Mouse (Mus musculus): ENCODE measurements around the gene Vamp5. TPM values are rescaled to one million over a fixed set of nuclear protein-coding genes. Genes with fewer than 3 reads are reported as not detected.

The Vamp5 gene
- polyA plus RNA-seq, 1 experiment from 2014 or later: 17.3 TPM

DNA sequence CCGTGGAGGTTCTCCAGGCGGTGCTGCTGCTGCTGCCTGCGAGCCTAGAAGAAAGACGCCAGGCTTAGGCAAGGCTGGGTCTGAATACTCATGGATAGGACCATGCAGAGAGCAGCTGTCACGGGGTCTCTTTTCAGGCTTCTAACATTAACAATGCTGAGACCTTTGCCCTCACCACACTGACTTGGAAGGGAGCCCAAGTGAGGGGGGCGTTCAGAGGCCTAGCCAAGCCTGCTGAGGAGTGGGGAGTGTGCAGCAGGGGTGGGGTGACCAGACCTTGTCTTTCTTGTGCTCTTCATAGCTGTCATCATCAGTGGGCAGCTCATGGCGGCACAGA lies 19.7 kb downstream of the Vamp5 start:
- Histone ChIP-seq H3K4me2 (replicated peaks) (no peak overlapping the region; the same call in 1 of the 2 replicates), H3K27me3 (replicated peaks) (no peaks in the 10 kb centered on the region)

DNA sequence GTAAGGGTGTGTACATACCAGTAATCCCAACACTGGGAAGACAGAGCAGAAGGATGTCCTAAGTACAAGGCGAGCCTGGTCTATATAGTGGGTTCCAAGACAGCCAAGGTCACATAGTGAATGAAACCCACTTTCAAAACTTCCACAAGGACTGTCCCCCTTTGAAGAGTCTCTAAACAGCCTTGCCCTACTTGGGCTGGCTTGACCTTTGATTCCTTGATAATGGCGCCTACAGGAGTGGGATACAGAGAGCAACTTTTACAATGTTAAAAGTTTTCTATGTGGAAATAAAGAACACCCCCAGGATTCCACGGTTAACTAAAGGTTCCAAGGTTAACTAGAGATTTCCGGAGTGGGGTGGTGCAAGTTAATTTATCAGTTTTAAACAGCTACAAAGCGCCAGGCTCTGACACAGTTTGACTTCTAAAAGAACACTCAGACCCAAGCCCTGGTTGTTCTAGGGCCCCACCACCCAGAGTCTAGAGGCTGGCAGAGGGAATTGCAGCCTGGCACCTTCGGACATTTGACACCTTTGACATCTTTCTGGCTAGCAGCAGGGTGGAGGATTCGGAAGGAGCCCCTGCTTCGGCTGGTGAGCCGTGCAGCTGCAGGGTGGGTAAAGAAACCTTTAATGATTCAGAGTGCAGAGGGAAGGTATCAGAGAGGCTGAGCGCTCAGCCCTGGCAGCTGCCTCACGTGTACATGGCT lies 20.2 kb downstream of the Vamp5 start:
- H3K9me3 ChIP-seq: no peaks in the 10 kb centered on the region
- H3K36me3 ChIP-seq: peaks cover 33% of the 10 kb centered on the region
- no peak overlapping the region for H3K9ac ChIP-seq
- ATAC-seq (ENCODE audit: low FRiP score, low read depth): no peak
- 85% methylated on average over 11 of the region's 11 CpGs for WGBS
- H3K27ac ChIP-seq: no peak overlapping the region
- no peaks in the 10 kb centered on the region for H3K27me3 ChIP-seq (replicated peaks)
- no peak overlapping the region; the same call in 1 of the 2 replicates for H3K4me2 ChIP-seq (replicated peaks)
- peaks cover 26% of the 10 kb centered on the region for H3K4me1 ChIP-seq
- no peak overlapping the region for H3K4me3 ChIP-seq

More for the DNA sequence above, 19.7 kb downstream of the Vamp5 start:
- no peak for ATAC-seq (ENCODE audit: low FRiP score, low read depth)
- Histone ChIP-seq H3K36me3 (peaks cover 33% of the 10 kb centered on the region), H3K4me1 (peaks cover 20% of the 10 kb centered on the region), H3K4me3 (no peak overlapping the region), H3K9me3 (no peaks in the 10 kb centered on the region), H3K9ac (no peak overlapping the region), H3K27ac (no peak overlapping the region)
- WGBS: 80% methylated on average over 7 of the region's 7 CpGs

DNA sequence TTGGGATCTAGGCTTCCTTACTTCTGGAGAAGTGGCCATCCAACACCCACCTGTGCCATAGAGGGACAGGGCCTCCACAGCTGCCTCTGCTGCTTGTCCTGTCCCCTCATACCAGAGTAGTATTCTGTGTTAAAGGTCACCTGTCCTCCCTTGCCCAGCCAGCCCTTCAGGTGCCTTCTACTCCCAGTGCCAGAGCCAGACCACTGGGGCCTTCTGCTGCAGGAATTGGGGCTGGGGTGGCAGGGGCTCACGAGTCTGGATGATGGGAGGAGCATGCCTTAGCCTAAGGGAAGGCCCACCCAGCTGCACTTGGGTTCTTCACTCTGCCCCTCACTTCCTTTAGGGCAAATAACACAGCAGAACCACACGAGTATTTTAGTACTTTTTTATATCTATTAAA lies 20.9 kb downstream of the Vamp5 start:
- Histone ChIP-seq H3K4me2 (replicated peaks) (no peak overlapping the region), H3K9ac (no peak overlapping the region), H3K4me3 (no peak overlapping the region), H3K4me1 (peaks cover 31% of the 10 kb centered on the region), H3K9me3 (no peaks in the 10 kb centered on the region), H3K27ac (no peak overlapping the region), H3K27me3 (replicated peaks) (no peaks in the 10 kb centered on the region), H3K36me3 (peaks cover 33% of the 10 kb centered on the region)
- ATAC-seq (ENCODE audit: low FRiP score, low read depth): no peak
- 81% methylated on average over 2 of the region's 2 CpGs for WGBS

DNA sequence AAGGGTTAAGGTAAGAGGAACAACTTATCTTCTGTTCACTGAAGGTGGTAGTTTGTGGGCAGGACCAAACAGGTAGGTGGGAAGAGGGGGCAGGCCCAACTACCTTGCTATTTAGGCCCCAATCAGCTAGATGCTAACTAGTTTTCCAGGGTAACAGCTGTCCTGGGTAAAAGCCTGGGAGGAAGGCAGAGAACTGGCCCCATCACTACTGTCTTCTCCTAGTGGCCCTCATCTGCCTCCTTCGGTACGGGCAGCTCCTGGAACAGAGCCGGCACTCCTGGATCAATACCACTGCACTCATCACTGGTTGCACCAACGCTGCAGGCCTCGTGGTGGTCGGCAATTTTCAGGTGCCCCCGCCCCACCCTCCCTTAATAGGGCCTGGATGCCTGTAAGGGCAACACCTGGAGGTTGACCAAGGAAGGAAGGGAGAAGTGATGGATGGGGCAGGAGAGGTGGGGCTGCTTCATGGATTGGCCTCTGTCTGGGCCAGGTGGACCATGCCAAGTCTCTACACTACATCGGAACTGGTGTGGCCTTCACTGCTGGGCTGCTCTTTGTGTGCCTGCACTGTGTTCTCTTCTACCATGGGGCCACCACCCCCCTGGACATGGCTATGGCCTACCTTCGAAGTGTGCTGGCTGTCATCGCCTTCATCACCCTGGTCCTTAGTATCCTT lies 22.0 kb downstream of the Vamp5 start:
- Histone ChIP-seq H3K9me3 (no peaks in the 10 kb centered on the region), H3K27ac (no peak overlapping the region), H3K4me2 (replicated peaks) (no peak overlapping the region), H3K27me3 (replicated peaks) (no peaks in the 10 kb centered on the region), H3K9ac (no peak overlapping the region), H3K4me1 (peaks cover 31% of the 10 kb centered on the region), H3K36me3 (peaks cover 33% of the 10 kb centered on the region), H3K4me3 (no peak overlapping the region)
- WGBS: 92% methylated on average over 10 of the region's 10 CpGs
- ATAC-seq (ENCODE audit: low FRiP score, low read depth): no peak

DNA sequence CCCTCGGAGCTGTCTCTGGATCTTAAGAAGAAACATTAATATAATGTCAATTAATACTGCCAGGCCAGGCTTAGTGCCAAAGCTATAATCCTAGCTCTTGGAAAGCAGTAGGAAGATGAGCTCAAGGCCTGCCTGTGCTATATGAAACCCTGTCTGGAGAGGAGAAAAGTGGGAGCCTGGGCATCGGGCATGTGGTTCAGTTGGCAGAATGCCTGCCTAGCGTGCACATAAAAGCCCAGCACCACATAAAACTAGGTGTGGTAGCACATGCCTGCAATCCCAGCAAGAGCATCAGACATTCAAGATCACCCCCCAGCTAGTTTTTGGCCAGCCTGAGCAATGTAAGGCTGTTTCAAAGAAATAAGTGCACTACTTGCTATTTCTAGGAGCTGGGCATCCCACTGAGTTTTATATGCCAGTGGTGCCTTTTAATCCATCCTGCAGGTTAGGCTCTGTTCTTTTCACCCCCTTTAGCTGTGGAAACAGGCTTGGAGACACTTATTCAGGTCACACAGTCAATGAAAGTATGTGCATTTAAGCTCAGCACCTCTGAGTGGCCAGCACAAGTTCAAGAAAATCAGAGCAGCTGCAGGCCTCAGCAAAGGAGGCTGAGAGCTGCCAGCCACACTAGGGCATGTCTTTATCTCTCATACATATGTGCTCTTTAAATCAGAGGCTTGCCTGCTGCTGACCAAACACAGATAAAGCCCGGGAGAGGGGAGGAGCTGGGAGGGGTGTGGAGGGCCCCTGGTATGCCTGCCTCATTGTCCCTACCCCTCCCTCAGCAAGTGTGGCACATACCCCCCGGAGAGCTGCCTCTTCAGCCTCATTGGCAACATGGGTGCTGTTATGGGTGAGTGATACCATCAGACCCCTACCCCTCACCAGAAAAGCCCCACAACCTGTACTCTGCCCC lies 22.8 kb downstream of the Vamp5 start:
- H3K4me3 ChIP-seq: no peak overlapping the region
- H3K9me3 ChIP-seq: no peaks in the 10 kb centered on the region
- H3K36me3 ChIP-seq: peaks cover 33% of the 10 kb centered on the region
- no peak overlapping the region for H3K4me2 ChIP-seq (replicated peaks)
- WGBS: 88% methylated on average over 5 of the region's 5 CpGs
- H3K27ac ChIP-seq: no peak overlapping the region
- ATAC-seq (ENCODE audit: low FRiP score, low read depth): no peak
- H3K27me3 ChIP-seq (replicated peaks): no peaks in the 10 kb centered on the region
- H3K9ac ChIP-seq: no peak overlapping the region
- peaks cover 31% of the 10 kb centered on the region for H3K4me1 ChIP-seq

DNA sequence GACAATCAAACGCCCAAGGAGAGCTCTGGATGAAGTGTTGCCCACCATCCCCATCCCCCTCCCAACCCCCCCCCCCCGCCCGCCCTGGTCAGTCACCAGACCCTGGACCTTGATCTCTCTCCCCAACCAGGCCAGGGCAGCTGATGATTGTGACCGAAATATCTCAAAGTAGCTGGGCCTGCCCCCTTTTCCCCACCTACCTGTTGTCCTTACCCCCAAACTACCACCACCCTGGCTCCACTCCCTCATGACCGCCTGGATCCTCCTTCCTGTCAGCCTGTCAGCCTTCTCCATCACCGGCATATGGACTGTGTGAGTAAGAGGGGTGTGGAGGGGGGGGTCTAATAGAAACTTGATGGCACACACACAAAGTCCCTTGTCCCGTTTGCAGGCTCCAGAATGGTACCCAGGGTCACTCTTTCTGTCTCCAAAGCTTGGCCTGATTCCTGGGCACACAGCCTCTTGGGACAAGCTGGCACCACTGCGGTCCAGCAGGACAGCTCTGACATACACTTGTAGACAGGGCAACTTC lies 24.2 kb downstream of the Vamp5 start:
- Histone ChIP-seq H3K4me3 (peak overlapping the region; percentile 59), H3K4me1 (peaks cover 23% of the 10 kb centered on the region), H3K36me3 (peaks cover 33% of the 10 kb centered on the region), H3K9ac (peak overlapping the region; percentile 67), H3K27ac (no peak overlapping the region), H3K27me3 (replicated peaks) (no peaks in the 10 kb centered on the region), H3K9me3 (no peaks in the 10 kb centered on the region), H3K4me2 (replicated peaks) (peak overlapping the region; percentile 93)
- 48% methylated on average over 6 of the region's 8 CpGs for WGBS
- 0 out of 2 replicates have a peak, but pooled peaks have one; percentile 27 for ATAC-seq (ENCODE audit: low FRiP score, low read depth)

DNA sequence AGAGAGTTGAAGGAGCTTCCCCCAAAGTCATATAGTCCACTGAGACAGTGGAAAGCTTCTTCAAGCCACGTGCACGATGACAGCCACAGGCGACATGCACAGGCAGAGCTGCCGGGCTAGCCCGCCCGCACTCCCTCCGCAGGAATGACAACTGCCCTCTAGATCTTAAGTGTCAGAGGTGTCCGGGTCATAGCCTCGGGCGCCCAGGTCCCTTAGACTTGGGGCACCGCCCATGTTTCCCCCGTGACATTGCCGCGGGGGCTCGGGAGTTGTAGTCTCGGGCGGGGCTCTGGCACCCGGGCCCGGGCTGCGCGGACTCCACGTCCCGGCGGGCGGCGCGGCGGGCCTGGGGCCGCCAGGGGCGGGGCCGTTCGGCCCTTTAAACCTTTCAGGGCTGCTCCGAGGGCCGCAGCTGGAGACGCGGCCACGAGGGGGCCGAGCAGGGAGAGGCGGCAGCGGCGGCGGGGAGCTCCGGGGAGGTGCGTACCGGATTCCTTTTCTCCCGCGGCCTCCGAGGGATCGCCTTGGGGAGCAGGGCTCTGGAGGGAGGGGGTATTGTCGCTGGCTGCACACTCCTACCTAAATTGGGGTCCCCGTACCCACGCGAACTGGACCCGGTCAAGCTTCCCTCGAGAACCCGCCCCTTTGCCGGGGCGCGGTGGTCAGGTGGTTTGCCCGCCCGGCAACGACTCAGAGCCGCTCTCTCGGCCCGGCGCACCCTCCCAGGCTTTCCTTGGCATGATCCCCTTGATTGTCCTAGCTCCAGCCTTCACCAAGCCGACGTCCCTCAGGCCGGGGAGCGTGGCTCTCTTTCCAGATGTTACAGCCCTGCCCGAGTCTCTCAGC lies 25.0 kb downstream of the Vamp5 start, which contains the start of gene Tmem150a:
Gene Tmem150a, plus strand, starts transcription at position 382 of the 846 bp plus-strand sequence.
- H3K9ac ChIP-seq: peak within 1 kb of the TSS; percentile 67
- no peak within 1 kb of the TSS for H3K27ac ChIP-seq
- H3K4me3 ChIP-seq: peak within 1 kb of the TSS; percentile 59
- H3K4me1 ChIP-seq: peaks cover 17% of the 10 kb centered on the region
- no peaks in the 10 kb centered on the region for H3K9me3 ChIP-seq
- peaks cover 35% of the 10 kb centered on the region for H3K36me3 ChIP-seq
- peak within 1 kb of the TSS; percentile 93 for H3K4me2 ChIP-seq (replicated peaks)
- peak; percentile 88 for ATAC-seq (ENCODE audit: low FRiP score, low read depth)
- no peaks in the 10 kb centered on the region for H3K27me3 ChIP-seq (replicated peaks)
- WGBS: under 1% methylated on average over 71 of the region's 71 CpGs

DNA sequence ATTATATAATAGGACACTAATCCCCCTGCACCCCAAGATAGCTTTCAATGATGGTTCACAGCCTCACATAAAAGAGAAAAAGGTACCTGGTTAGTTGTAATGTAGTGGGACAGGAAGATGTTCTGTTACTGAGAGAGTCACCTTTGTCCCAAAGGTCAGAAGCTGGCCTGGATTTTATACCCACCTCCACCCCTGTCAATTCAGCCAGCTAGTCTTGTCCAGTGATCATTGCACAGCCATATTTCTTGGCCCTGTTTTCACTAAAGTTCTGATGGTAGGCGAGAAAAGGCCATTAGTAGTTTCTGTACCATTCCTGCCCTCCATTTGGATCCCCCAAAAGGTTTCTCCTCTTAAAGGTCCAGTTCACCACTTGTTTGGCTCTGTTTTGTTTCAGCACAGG lies 26.2 kb downstream of the Vamp5 start:
- Histone ChIP-seq H3K27me3 (replicated peaks) (no peaks in the 10 kb centered on the region), H3K4me3 (no peak overlapping the region), H3K9me3 (no peaks in the 10 kb centered on the region), H3K36me3 (peaks cover 36% of the 10 kb centered on the region), H3K9ac (0 out of 2 replicates have a peak overlapping the region, but pooled peaks have one; percentile 5), H3K4me1 (peaks cover 17% of the 10 kb centered on the region), H3K4me2 (replicated peaks) (no peak overlapping the region), H3K27ac (no peak overlapping the region)
- no peak for ATAC-seq (ENCODE audit: low FRiP score, low read depth)
- WGBS: 67% methylated on average over 1 of the region's 1 CpGs

DNA sequence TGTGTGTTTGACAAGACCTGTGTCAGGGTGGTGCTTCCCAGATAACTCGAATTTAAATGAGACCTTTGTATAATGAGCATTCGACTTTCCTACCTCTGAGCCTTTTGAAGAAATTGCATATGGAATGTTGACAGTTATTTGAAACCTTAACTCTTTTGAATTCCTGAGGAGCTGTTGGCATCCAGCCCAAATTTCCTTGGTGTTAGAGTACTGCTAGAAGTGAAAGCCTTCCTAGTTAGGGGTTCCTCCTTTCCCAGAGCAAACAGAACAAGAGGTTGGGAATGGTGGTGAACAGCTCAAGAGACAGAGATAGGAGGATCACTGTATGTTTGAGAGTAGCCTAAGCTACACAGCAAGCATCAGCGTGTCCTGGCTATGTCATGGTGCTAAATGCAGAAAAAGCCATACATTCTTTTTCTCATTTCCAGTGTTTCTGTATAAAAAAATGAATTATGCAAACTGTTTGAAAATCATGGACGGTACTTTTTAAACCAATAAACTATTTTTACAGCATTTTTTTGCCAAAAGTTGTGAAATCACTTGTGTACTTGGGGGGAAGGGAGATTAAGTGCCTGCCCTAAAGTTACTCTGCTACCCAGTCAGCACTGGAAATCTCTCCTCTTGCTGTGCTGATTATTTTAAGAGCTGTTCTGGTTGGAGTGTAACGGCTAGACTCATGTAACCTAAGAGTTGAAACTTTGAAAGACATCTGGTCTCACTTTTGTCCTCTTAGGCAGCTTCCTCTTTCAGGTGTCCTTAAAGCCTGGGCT lies 27.4 kb downstream of the Vamp5 start:
- peaks cover 31% of the 10 kb centered on the region for H3K36me3 ChIP-seq
- 78% methylated on average over 5 of the region's 5 CpGs for WGBS
- H3K9me3 ChIP-seq: no peaks in the 10 kb centered on the region
- H3K4me3 ChIP-seq: no peak overlapping the region
- H3K4me2 ChIP-seq (replicated peaks): no peak overlapping the region
- peaks cover 29% of the 10 kb centered on the region for H3K4me1 ChIP-seq
- no peak overlapping the region for H3K27ac ChIP-seq
- no peak overlapping the region for H3K9ac ChIP-seq
- no peak for ATAC-seq (ENCODE audit: low FRiP score, low read depth)
- no peaks in the 10 kb centered on the region for H3K27me3 ChIP-seq (replicated peaks)

DNA sequence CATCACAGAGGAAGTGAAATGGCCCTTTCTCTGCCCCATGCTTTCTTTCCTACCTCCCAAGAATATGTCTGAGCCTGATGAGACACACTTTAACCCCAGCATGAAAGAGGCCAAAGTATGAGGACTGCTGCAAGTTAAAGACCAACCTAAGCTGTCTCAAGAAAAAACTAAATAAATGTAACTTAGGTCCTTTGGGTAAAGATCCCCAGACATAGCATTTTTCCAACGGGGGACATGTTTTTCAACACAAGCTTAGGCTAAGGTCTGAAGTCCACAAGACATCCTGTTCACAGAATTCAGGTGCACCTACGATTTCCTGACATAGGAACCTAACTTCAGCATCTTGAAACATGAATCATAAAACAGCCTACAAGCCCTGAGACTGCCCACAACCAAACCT lies 30.1 kb downstream of the Vamp5 start:
- no peak overlapping the region for H3K27ac ChIP-seq
- no peaks in the 10 kb centered on the region for H3K9me3 ChIP-seq
- H3K4me3 ChIP-seq: no peak overlapping the region
- H3K27me3 ChIP-seq (replicated peaks): no peaks in the 10 kb centered on the region
- no peak overlapping the region for H3K9ac ChIP-seq
- 95% methylated on average over 2 of the region's 2 CpGs for WGBS
- ATAC-seq (ENCODE audit: low FRiP score, low read depth): no peak
- no peak overlapping the region for H3K4me2 ChIP-seq (replicated peaks)
- H3K36me3 ChIP-seq: peaks cover 27% of the 10 kb centered on the region
- peaks cover 30% of the 10 kb centered on the region for H3K4me1 ChIP-seq

DNA sequence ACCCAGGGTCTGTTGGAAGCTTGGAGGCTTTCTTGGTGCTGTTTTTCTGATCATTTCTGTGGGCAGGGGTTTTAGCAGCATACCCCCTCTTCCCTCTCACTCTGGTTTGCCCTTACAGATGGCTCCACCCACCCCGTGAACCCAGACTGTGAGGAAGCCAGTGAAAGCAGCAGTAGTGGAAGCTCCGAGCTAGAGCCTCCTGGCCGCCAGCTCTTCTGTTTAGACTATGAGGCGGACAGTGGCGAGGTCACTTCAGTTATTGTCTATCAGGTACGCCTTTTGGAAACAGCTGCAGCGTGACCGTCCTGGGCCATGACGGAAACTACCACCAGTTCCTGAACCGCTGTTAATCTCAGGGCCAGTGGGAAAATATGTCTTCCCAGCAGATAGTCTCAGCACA lies 31.9 kb downstream of the Vamp5 start:
- Histone ChIP-seq H3K27ac (no peak overlapping the region), H3K4me3 (0 out of 2 replicates have a peak overlapping the region, but pooled peaks have one; percentile 95), H3K36me3 (peaks cover 27% of the 10 kb centered on the region), H3K4me2 (replicated peaks) (peak overlapping the region; percentile 90), H3K4me1 (peaks cover 33% of the 10 kb centered on the region), H3K9ac (no peak overlapping the region; the same call in 1 of the 2 replicates), H3K27me3 (replicated peaks) (no peaks in the 10 kb centered on the region), H3K9me3 (no peaks in the 10 kb centered on the region)
- ATAC-seq (ENCODE audit: low FRiP score, low read depth): no peak
- WGBS: 83% methylated on average over 10 of the region's 10 CpGs

All from neural tube, embryonic 12.5 days (tissue).